Mouse (Mus musculus) CH12.LX (cell line): ENCODE measurements at regions not wholly inside any gene's neighbourhood (a gene's known extent, or its start where the extent isn't known, plus 50 kb on each side); places are given as distances from the start of the nearest gene placed in this dataset.

ENCODE experiments used
- BHLHE40 ChIP-seq: IDR thresholded peaks from 2 replicates; pipeline ENCODE4 v1.6.1; 2011; ENCODE audit warnings: mild to moderate bottlenecking, low read depth, low read length, improper control_type of control experiment
- CTCF ChIP-seq, 2 experiments: IDR thresholded peaks in 1 of 2; conservative IDR thresholded peaks in 1 of 2; 2 replicates each; pipeline ENCODE4 v1.5.1; 2011 to 2012; ENCODE audit warnings: low read depth in 2 of 2, low read length in 2 of 2, improper control_type of control experiment in 1 of 2, inconsistent platforms in 1 of 2, mild to moderate bottlenecking in 1 of 2, moderate library complexity in 1 of 2
- E2F4 ChIP-seq: IDR thresholded peaks from 2 replicates; pipeline ENCODE4 v1.6.1; 2011; ENCODE audit warnings: low read depth, low read length, improper control_type of control experiment; ENCODE audit not compliant: insufficient replicate concordance
- EP300 ChIP-seq: IDR thresholded peaks from 2 replicates; pipeline ENCODE4 v1.6.1; 2011; ENCODE audit warnings: low read length, improper control_type of control experiment
- ETS1 ChIP-seq: conservative IDR thresholded peaks from 2 replicates; pipeline ENCODE4 v1.6.1; 2012; ENCODE audit warnings: low read depth, mild to moderate bottlenecking, inconsistent platforms, low read length, improper control_type of control experiment, moderate library complexity
- HCFC1 ChIP-seq: IDR thresholded peaks from 2 replicates; pipeline ENCODE4 v1.6.1; 2012; ENCODE audit warnings: low read depth, mild to moderate bottlenecking, inconsistent platforms, low read length, improper control_type of control experiment
- KAT2A ChIP-seq: IDR thresholded peaks from 2 replicates; pipeline ENCODE4 v1.6.1; 2012; ENCODE audit warnings: low read length, improper control_type of control experiment, inconsistent platforms; ENCODE audit not compliant: insufficient replicate concordance
- MXI1 ChIP-seq: IDR thresholded peaks from 2 replicates; pipeline ENCODE4 v1.6.1; 2011; ENCODE audit warnings: mild to moderate bottlenecking, low read depth, low read length, improper control_type of control experiment
- NELFE ChIP-seq: IDR thresholded peaks from 2 replicates; pipeline ENCODE4 v1.6.1; 2011; ENCODE audit warnings: low read depth, low read length, improper control_type of control experiment
- POLR2A ChIP-seq: IDR thresholded peaks from 2 replicates; pipeline ENCODE4 v1.6.1; 2011; ENCODE audit warnings: low read depth, mild to moderate bottlenecking, improper control_type of control experiment, low read length
- SMC3 ChIP-seq: IDR thresholded peaks from 2 replicates; pipeline ENCODE4 v1.6.1; 2011; ENCODE audit warnings: low read depth, low read length, improper control_type of control experiment
- USF1 ChIP-seq: IDR thresholded peaks from 2 replicates; pipeline ENCODE4 v1.6.1; 2014; ENCODE audit warnings: low read depth, mild to moderate bottlenecking, inconsistent platforms, low read length, improper control_type of control experiment
- USF2 ChIP-seq: conservative IDR thresholded peaks from 2 replicates; pipeline ENCODE4 v1.6.1; 2011; ENCODE audit warnings: low read depth, low read length, improper control_type of control experiment
- ZNF384 ChIP-seq: IDR thresholded peaks from 2 replicates; pipeline ENCODE4 v1.6.1; 2012; ENCODE audit warnings: low read depth, low read length, improper control_type of control experiment, inconsistent platforms

DNA sequence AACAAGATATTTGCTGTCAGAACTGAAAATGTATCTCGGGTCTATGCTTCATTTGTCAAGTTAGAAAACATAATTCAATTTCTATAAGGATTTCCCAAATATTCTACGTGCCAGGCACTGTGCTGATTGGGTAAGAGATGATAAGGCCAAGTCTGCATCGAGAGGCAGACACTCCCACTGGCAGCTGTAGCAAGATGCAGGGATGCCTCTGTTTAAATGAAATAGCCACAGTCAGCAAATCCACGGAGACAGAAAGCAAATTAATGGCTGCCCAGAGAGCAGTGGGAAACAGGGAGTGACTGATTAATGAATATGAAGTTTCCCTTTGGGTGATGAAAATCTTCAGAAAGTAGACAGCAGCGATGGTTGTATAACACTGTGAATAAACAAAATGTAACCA lies 71.6 kb upstream of the Gm12728 start:
- no peak for TF ChIP-seq ETS1
- TF ChIP-seq NELFE: no peak
- no peak for TF ChIP-seq POLR2A
- no peak for TF ChIP-seq ZNF384
- no peak for TF ChIP-seq USF2
- no peak for TF ChIP-seq E2F4
- no peak for TF ChIP-seq HCFC1
- no peak for TF ChIP-seq CTCF (conservative IDR thresholded peaks at IDR 0.05 in 1 of 2, IDR thresholded peaks at IDR 0.05 in 1 of 2; ENCODE audit: low read depth in 2 of 2, low read length in 2 of 2)
- TF ChIP-seq MXI1: no peak
- no peak for TF ChIP-seq EP300
- no peak for TF ChIP-seq SMC3
- no peak for TF ChIP-seq BHLHE40
- TF ChIP-seq USF1: no peak
- TF ChIP-seq KAT2A: no peak
